Mouse (Mus musculus) brain, embryonic 14.5 days (tissue): ENCODE data around the gene Aldh9a1.

Experiments
- CTCF ChIP-seq: fragments of 200-500 bp; IDR thresholded peaks from 2 replicates; pipeline ENCODE4 v1.5.1; 2012; ENCODE audit warnings: inconsistent platforms, mild to moderate bottlenecking, moderate library complexity, borderline replicate concordance; ENCODE audit not compliant: insufficient read depth, insufficient read length; ENCODE audit errors: extremely low read depth
- POLR2A ChIP-seq: fragments of 200-500 bp; IDR thresholded peaks from 2 replicates; pipeline ENCODE4 v1.6.1; 2012; ENCODE audit warnings: mild to moderate bottlenecking, inconsistent platforms, borderline replicate concordance; ENCODE audit not compliant: poor library complexity, insufficient read depth, insufficient read length, severe bottlenecking; ENCODE audit errors: extremely low read depth

- TF ChIP-seq POLR2A (no peak), CTCF (no peak)
Observed at GRCm38 (mm10) chr1:167384156-167384555, 34.4 kb downstream of the Aldh9a1 start.
